Mouse (Mus musculus): Measurements from ENCODE around the gene Pmel. TPM values are rescaled to one million over a fixed set of nuclear protein-coding genes. Genes with fewer than 3 reads are reported as not detected.
A peak's percentile ranks its signal among the peaks of the same experiment; 100 is the strongest.

Pmel gene
- 1 to 10 TPM; 2.1 to 2.4 TPM for total RNA-seq (2021)
- long read RNA-seq, experiment 1, partial matches to known transcripts, result 0 of 3 reads
- long read RNA-seq, experiment 1, other reads (novel, unspliced or antisense), result 3 of 3 reads
- long read RNA-seq, experiment 2, partial matches to known transcripts, result 0 of 4 reads
- long read RNA-seq, experiment 2, other reads (novel, unspliced or antisense), result 1 of 4 reads

DNA sequence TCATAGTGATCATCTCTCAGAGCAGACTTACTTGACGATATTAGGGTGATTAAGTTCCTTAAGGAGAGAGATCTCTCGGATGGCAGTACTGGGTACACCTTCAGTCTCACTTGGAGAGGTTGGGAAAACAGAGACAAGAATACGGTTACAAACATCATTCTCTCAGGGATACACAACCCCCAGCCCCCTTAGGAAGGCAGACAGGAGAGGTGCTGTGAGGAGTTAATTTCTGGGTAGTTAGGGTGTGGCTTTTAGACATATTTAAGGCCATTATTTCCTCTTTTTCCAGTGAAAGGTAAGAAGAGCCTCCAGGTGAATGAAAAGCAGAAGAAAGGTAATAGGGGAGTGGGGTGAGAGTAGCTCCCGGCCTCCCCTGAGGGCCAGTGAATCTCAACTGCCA lies at the start of gene Pmel:
TSS of gene Pmel (plus strand) at position 301 of the 400 bp plus-strand sequence.
- DNase-seq, result no peak

GRCm38 (mm10) chr10:128655254-128655653 lies 48.7 kb upstream of the Pmel start:
- no peak for DNase-seq

DNA sequence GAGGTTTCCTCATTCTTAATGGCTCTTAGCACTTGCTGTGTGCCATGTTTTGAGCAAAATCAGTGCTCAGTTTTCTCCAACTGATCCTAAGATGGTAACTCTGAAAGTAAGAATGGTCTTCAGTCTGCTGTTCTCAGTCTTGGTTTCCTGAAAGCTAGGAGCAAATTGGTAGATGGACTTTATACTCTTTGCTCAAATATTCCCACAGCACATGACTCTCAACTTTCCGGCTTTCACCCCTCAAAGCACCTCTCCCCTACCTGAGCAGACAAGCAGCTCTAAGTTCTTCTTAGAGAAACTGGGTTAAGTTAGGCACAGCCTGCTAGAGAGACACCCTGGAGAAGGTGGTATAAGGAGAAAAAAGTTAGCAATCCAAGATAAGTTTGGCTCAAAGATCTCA lies 47.3 kb upstream of the Pmel start:
- DNase-seq, result no peak

- DNase-seq, result no peak
Measured at GRCm38 (mm10) chr10:128657844-128658243, 46.2 kb upstream of the Pmel start.

DNA sequence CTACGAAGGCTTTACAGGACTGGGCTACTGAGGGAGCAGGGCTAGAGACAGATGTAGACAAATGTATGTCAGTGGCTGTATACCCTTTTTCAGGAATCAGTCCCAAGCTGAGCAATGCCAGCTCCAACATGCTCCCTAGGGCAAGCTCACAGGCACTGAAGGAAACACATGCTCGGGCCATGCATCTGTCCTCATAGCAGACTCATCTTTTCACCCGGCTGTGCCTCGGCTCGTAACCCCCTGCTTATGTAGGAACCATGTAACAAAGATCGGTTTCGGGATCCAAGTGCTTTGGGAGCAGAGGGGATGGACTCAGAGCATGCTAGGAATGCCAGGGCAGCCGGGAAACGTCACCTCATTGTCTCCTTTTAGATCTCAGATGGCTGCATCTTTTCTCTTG lies 44.5 kb upstream of the Pmel start:
- DNase-seq, result no peak

DNA sequence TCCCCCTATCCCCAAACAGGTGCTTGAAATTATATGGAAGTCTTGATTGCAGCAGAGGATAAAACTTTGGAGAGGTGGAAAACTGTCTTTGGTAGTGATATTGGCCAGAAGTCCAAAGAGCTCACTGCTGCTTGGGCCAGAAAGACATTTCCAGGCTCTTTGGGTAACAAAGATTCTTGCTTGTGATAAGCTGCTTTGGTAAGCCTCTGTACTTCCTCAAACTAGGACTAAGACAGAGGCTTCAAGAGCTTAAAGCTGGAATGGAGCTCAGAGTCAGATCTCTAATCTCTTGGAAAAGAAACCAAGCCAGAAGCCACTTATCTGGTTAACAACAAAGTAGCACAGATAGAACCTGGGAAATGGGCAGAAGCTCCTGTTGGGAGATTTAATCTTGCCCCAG lies 41.5 kb upstream of the Pmel start:
- DNase-seq, result no peak

- no peak for DNase-seq
Measured at GRCm38 (mm10) chr10:128663441-128664220, 40.4 kb upstream of the Pmel start.

DNA sequence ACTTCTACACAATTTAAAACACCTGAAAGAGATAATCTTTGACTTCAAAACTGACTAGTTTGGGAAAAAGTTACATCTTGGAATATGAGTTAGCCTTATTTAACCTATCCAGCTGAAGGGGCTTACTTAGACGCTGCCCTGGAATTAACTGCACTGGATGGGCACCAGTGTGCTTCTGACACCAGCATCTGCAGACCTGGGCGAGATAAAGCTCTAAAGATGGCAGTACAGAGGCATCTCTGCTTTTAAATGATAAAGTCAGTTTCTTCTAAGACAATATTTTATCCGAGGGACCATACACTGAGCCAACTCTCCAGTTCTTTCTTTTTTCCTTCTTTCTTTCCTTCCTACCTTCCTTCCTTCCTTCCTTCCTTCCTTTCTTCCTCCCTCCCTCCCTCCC lies 39.2 kb upstream of the Pmel start:
- no peak for DNase-seq

- DNase-seq, result no peak
Measured at GRCm38 (mm10) chr10:128665307-128665706, 38.7 kb upstream of the Pmel start.

- DNase-seq, result no peak
Measured at GRCm38 (mm10) chr10:128665806-128666205, 38.2 kb upstream of the Pmel start.

DNA sequence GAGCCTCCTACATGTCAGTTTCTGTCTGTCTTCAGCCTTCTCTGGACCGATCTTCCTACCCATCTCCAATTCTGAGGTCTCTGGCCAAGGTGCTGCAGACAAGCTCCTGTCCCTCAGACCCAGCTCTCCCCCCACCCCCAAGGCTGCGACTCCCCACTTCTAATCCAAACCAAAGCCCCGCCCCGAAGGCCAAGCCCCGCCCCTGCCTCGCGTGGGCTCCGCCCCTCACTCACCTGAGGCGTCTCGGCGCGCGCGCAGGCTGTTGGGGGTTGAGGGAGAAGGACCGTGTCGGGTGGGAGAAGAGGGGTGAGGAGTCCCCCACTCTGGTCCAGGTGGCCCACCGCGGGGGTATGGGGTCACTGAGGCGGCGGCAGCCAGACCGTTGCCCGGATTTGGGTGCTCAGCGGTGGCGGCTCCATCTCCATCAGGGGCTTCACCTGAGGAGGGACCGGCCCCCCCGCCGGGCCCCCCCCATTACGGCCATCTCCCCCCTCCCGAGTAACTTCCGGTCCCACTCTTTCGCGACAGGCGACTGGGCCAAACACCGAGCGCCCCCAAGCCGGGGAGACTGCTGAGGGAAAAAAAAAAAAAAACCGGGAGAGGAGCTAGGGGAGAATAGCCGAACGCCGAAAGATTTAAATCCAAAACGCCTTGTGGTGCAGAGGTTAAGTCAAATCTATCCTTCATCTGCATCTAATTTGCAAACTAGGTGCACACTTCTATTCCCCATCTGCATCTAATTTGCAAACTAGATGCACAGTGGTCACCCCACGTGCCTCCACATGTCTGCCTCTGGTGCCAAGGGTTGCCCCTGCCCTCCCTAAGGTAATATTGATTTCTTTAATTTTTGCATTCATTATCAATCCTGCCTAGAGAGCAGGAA lies 35.0 kb upstream of the Pmel start:
- peak; percentile 35 for DNase-seq

GRCm38 (mm10) chr10:128671148-128671547 lies 32.8 kb upstream of the Pmel start:
- DNase-seq, result no peak

GRCm38 (mm10) chr10:128673763-128674468 lies 30.1 kb upstream of the Pmel start, which contains the start of gene Suox:
Suox (minus strand) TSS chr10:128674073.
- peak; percentile 78 for DNase-seq

DNA sequence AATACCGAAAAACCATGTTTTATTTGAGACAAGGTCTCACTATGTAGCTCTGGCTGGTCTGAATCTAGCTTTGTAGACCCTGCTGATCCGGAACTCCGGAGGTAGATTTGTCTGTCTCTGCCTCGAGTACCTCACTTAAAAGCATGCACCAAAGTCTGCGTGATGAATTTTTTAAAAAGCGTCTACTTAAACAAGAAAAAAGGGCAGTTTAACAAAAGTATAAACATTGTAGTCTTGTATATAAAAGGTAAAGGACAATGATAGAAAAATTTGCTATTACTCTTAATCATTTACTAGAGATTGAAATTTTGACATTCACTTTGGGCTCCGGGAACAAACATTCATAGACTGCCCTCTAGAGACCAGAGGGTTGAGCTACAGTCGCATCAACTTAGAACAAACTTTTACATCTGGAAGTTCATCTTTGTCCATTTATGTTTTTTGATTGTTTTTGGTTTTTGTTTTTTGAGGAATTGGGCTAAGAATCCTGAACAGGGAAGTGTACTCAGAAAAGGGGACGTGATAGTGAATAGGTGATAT lies 29.5 kb upstream of the Pmel start:
- DNase-seq, result no peak

DNA sequence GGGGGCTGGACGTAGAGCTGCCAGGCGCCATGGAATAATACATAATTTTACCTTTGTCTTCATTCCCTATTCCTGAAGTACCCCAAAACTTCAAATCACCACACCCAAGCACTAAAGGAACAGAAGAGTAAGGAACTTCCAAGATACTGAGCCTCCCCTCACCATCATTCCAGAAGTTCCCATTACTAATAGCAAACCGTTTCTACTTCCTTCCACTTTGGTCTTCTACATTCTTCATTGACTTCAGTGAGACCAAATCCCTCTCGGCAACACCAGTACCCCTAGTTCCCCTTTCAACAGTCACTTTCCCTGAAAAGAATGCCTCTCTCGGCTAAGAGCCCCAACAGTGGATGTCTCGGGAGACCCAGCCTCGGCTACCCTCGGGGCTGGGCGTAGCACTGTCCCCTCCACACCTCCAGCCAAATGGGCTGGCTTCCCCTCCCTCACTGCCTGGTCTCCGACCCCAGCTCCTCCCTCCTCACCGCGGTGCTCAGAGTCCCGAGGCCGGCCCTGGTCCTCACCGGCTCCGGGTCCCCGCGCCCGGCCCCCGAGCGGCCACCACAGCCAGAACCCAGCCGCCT lies 8.5 kb upstream of the Pmel start:
- no peak for DNase-seq

DNA sequence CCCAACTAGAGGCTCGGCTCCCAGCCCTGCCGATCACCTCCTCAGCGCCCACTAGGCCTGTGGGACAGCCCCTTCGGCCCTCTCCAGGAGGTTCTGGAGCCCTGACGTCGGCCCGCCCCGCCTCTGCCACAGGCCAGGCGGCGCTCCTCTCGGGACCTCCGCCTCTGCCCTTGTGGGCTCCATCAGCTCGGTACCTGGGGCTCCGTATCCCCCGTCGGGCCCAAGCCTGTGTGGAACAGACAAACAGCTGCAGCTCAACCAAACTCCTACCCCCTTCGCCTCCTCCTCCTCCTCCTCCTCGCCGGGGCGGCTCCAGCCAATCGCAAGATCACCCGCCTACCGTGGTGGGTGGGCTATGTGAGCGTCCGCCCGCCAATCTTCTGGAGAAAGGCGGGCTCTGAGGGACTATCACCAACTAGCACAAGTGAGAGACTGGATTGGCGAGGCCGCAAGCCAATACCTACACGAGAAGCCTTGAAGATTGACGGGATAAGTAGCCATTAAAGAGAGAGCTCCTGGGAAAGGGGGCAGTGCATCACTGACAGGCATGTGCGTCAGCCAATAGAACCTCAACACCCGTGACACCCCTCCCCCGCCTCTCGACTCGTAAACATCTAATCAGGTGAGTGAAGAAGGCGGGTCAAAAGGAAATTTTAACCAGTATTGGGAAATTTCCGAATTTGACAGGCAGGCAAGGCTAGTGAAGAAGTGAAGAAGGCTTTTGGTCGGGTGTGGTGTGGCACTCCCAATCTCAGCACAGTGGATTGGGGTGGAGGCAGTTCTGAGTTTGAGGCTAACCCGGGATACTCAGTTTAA lies 7.8 kb upstream of the Pmel start, which contains the start of gene Rab5b:
TSS of gene Rab5b (minus strand) at position 273 of the 816 bp plus-strand sequence.
- DNase-seq, result peak; percentile 91

- no peak for DNase-seq
Measured at GRCm38 (mm10) chr10:128697072-128697725, 6.8 kb upstream of the Pmel start.

DNA sequence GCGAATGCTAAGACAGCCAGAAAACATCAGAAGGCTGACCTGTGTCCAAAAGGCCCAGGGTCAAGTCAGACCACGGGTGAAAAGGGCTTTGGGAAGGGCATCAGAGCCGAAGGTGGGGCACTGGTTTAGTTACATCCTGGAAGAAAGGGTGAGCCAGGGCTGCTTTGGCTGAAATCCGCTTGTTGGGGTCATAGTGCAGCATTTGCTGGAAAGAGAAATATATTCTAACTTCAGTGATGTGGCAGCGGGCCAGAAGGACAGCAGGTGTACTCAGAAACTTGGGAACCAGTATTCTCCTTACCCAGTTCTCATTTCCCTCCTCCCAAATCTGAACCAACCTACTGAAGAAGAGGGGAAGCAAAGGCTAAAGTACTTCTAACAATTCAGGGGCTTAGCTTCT lies 5.0 kb upstream of the Pmel start:
- DNase-seq, result no peak

DNA sequence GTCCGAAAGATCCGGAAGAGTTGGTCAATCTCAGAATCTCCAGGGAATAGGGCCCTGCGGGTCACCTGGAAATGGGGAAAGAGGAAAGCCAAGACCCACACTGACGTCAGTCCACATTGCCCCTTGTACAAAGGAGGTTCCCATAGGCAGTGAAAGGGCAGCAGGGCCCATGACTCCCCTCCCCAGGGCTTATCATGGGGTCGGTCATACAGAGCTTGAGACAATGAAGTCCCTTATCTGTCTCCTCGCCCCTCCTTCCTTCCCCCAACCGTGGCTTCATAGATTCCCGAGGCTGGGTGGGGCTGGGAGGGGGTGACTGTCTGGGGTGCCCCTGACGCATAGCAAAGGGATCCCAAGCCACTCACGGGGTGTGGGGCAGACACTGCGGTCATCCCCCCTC lies 4.4 kb upstream of the Pmel start:
- DNase-seq, result no peak

GRCm38 (mm10) chr10:128700712-128701111 lies 3.3 kb upstream of the Pmel start:
- DNase-seq, result no peak
